Mouse (Mus musculus) heart, postnatal 0 days (tissue): ENCODE measurements around the gene Rec114.

Source experiments
- CTCF ChIP-seq: IDR thresholded peaks from 2 replicates; pipeline ENCODE4 v1.5.1; 2016; ENCODE audit warnings: antibody characterized with exemption, control low read depth, low read depth
- EP300 ChIP-seq: IDR thresholded peaks from 2 replicates; pipeline ENCODE4 v1.6.1; 2016; ENCODE audit warnings: antibody characterized with exemption, low read depth

GRCm38 (mm10) chr9:58658596-58659309 lies 85.0 kb downstream of the Rec114 start:
- TF ChIP-seq CTCF (no peak), EP300 (no peak)
